Mouse (Mus musculus): ENCODE measurements at regions not wholly inside any gene's neighbourhood (a gene's known extent, or its start where the extent isn't known, plus 50 kb on each side); places are given as distances from the start of the nearest gene placed in this dataset.

- TF ChIP-seq POLR2A (IDR thresholded peaks at IDR 0.05; ENCODE audit: insufficient read depth, low read depth, low read length) (no peak), CTCF (IDR thresholded peaks at IDR 0.05; ENCODE audit: insufficient read depth, low read depth, low read length) (no peak)
Measured at GRCm38 (mm10) chr10:124318761-124319160, 1055.0 kb downstream of the Fam19a2 start.

Measured in olfactory bulb, adult 2 months (tissue).